Mouse (Mus musculus) myocyte (in vitro differentiated cells): ENCODE data around the gene Heatr5a.

Experiments used
- MAX ChIP-seq: IDR thresholded peaks from one replicate; pipeline ENCODE4 v1.6.1; 2011; ENCODE audit warnings: low read depth, mild to moderate bottlenecking, control low read depth
- POLR2A ChIP-seq: IDR thresholded peaks from one replicate; pipeline ENCODE4 v1.6.1; 2011; ENCODE audit warnings: low read depth, mild to moderate bottlenecking, control low read depth, moderate library complexity; ENCODE audit not compliant: insufficient read length
- POLR2AphosphoS2 ChIP-seq: IDR thresholded peaks from one replicate; pipeline ENCODE4 v1.6.1; 2011; ENCODE audit warnings: low read depth, control low read depth; ENCODE audit not compliant: insufficient read length
- TCF12 ChIP-seq: IDR thresholded peaks from one replicate; pipeline ENCODE4 v1.6.1; 2011; ENCODE audit warnings: mild to moderate bottlenecking, control low read depth; ENCODE audit not compliant: poor library complexity, insufficient read depth, severe bottlenecking
- USF1 ChIP-seq: IDR thresholded peaks from one replicate; pipeline ENCODE4 v1.6.1; 2011; ENCODE audit warnings: low read depth, mild to moderate bottlenecking, control low read depth, moderate library complexity

GRCm38 (mm10) chr12:51967915-51968595 lies 3.1 kb downstream of the Heatr5a start:
- TF ChIP-seq POLR2A (no peak), MAX (no peak), POLR2AphosphoS2 (no peak), USF1 (no peak), TCF12 (no peak)
